Mouse (Mus musculus): ENCODE measurements at regions not wholly inside any gene's neighbourhood (a gene's known extent, or its start where the extent isn't known, plus 50 kb on each side); places are given as distances from the start of the nearest gene placed in this dataset.

GRCm38 (mm10) chr8:89185314-89185713 lies 141.4 kb upstream of the Sall1 start:
- DNase-seq (ENCODE audit: low spot score), result no peak

- DNase-seq (ENCODE audit: low spot score), result no peak
Observed at GRCm38 (mm10) chr8:89175631-89176030, 131.7 kb upstream of the Sall1 start.

DNA sequence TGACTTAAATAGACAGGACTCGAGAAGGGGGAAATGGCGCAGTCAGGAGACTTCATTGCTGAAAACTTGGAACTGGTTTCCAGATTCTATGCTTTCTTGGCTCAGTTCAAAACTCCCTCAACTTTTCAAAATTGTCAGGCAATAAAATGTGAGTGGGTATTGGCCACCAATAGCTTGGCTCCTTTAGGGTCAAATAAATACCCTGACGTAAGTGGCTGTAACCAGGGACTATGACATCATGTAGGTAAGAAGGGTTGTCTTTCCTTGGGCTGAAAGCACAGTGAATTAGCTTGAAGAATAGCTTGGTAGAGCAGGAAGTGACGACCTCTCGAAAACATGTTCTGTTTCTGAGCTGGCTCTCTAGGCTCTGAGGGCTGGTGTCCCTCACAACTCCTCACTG lies 127.6 kb upstream of the Sall1 start:
- no peak for DNase-seq (ENCODE audit: low spot score)

DNA sequence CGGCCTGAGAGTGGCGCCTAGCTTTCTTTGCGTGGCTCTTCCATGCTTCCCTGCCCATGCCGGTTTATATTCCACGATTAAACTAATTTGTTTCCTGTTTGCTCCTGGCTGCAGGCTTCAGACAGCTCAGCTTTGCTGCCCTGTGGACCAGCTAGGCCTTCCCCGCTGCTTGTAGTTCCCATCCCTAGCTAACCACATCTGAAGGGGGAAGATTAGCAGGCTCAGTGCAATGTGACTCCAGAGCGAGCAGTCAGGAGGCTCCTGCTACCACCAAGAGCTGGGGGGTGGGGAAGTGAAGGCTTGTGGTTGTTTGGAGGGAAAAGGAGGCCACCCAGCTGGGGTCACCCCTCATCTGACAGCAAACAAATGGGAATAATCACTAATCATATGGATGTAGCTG lies 125.5 kb upstream of the Sall1 start:
- DNase-seq (ENCODE audit: low spot score), result peak; percentile 39

DNA sequence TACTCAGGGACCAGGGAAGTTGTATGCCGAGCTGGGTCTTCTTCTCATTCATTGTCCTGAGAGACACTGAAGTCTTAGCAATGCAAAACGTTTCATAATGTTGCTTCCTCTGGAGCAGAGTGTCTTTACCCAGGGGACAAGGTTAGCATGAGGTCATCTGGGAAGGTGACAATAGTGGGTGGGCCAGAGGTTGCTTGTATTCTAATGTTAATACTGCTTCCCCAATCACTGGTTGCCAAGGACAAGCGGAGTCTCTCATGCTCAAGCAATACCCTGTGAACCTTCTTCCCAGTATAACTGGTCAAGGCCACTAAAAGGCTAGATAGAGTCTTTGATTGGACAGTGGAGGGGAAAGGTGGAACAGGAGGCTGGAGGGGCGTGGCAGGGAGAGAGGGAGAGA lies 123.1 kb upstream of the Sall1 start:
- no peak for DNase-seq (ENCODE audit: low spot score)

DNA sequence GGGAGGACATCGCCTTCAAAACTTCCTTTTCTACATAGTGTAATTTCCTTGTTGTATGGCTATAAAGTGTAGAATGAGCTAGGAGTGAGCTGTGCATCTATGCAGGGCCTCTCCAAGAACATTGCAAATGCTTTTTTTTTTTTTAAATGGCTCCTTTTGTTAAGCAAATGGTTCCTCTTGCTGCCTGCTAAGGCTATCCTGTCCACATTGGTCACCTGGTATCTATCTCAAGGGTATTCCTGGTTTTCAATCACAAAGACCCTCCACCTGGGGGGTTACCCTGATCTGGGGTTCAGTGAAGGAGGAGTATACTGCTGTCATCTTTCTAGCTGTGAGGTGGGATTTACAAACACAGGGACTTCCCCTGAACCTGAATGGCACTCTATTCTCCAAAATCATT lies 112.9 kb upstream of the Sall1 start:
- DNase-seq (ENCODE audit: low spot score), result no peak

DNA sequence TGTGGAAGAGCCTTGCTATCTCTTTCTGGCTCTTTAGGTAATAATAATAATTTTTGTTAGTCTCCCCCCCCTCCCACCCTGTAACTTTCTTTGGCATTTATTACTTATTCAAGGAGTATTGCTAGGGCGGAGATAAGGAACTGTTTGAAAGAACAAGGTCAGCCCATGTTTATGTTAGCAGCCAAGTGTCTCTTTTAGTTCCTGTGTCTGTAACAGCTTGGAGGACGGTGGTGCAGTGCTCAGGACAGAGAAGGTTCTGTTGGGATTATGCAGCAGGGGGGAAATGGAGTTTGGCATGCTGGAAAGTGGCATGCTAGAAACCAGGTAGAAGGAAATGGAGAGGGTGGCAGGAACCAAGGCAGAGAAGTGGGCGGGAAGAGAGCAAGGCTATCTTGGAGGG lies 109.6 kb upstream of the Sall1 start:
- DNase-seq (ENCODE audit: low spot score), result no peak

- peak; percentile 38 for DNase-seq (ENCODE audit: low spot score)
Observed at GRCm38 (mm10) chr8:89152867-89153595, 109.1 kb upstream of the Sall1 start.

DNA sequence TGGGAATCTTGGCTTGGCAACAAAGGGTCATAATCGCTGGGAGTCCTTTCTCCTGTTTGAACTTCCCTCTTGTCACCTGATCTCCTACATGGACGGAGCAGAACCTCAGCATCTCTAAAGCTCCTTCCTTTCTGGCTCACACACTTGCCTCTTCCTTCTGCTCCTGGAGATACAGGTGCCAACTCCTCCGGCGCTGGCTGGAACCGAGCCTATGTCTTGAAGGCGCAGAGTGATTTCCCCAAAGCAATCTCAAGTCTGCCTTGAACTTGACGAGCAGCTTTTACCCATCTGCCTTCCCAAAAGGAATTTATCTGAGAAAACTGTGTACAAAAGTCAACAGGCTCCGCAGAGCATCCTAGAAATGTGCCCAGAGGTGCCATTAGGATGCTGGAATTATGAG lies 108.4 kb upstream of the Sall1 start:
- DNase-seq (ENCODE audit: low spot score), result no peak

DNA sequence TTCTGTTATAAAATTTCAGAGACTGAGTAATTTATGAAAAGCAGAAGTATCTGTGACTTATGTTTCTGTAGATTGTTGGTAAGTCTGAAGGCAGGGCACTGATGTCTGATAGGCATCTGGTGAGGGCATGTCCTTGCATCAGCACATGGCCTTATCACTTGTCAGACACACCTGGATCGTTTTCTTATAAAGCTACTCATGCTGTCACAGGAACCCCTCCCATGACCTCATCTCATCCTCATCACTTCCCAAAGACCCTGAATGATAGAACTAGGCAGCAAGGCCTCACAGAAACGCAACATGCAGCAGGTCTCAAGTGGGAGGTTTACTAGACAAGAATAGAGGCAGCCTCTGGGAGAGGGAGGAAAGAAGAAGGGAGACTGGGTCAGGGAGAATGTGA lies 107.0 kb upstream of the Sall1 start:
- no peak for DNase-seq (ENCODE audit: low spot score)

GRCm38 (mm10) chr8:89141529-89142235 lies 97.7 kb upstream of the Sall1 start:
- DNase-seq (ENCODE audit: low spot score), result peak; percentile 27

DNA sequence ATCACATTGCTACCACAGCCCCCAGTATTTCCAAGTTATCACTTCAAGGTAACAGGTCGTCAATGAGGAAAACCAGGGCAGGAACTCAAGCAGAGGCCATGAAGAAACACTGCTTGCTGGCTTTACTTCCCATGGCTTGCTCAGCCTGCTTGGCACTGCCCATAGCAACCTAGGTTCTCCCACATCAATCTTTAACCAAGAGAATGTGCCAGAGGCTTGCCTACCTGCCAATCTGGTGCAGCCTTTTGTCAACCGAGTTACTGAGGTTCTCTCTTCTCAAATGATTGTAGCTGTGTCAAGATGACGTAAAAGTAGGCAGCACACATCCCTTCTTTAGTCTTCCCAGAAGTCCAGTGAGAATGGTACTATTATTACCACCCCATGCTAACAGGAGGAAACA lies 95.9 kb upstream of the Sall1 start:
- DNase-seq (ENCODE audit: low spot score), result no peak

GRCm38 (mm10) chr8:89138416-89139125 lies 94.6 kb upstream of the Sall1 start:
- DNase-seq (ENCODE audit: low spot score), result no peak

DNA sequence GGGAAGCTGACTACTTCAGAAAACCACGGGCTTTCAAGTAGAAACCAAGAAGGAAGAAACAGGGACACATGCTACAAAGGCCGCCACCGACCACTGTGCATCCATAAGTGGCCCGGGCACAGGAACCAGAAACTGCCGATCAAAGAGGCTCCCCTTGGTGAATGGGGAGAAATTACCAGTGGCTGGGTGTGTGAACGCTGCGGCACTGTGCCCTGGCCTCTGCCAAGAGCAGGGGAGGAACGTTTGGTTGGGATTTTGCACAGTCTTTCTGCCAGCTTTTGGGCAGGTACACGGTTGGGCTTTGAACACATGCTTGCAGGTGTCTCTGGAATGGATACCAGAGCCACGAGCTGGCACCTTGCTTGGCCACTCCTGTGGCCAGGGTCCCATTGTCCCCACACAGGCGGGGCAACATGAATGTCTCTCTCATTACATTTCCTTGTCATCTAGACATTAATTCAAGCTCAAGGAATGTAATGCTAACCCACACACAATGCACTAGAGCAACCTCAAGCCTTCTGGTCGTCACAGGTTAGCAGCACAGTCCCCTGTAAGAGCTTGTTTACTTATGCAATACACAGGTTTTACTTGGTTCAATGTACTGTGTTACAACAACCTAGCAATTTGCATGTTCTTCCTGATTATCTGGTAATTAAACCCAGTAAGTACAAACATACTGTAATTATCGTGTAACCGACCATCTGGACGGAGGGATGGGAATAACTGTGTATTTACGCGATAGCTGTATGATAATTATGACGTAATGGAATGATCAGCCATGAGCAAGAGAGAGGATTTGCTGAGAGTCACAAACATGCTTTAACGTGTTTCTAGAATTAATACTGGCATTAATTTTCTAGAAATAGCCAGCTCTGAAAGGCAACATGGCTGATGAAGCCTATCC lies 90.9 kb upstream of the Sall1 start:
- DNase-seq (ENCODE audit: low spot score), result no peak

DNA sequence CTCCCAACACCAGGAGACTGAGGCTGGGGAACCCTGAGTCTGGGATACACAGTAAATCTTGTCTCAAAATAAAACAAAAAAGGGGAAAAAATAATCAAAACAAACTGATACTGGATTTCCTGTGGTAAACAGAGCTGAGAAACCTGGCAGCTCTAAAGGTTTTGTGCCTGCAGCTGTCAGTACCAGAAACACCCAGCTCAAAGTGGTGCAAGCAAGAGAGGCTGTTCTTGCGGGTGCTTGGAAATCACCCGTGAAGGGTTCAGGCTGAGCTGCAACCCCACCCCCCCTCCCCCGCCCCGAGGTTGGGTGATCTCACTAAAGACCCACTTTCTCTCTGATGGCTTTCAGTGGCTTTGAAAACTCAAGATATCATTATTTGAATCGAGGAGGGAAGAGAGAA lies 90.1 kb upstream of the Sall1 start:
- DNase-seq (ENCODE audit: low spot score), result no peak

DNA sequence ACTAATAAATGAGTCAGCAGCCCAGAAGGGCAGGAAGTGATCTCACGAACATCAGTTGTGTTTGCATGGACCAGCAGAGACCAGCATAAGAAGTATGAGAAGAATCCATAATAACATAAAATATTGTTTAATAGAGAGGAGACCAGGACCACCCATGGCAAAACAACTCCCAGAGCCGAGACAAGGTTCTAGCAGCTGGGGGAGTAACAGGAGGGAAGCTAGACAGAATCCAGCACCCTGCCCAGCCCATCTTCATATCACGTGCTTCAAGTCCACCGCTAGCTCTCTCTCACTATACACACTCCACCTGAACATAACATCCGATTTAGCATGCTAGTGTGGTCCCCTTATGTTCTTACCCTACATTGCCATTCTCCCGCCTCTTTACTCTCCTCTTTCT lies 77.1 kb upstream of the Sall1 start:
- DNase-seq (ENCODE audit: low spot score), result no peak

- no peak for DNase-seq (ENCODE audit: low spot score)
Observed at GRCm38 (mm10) chr8:89107895-89108660, 64.1 kb upstream of the Sall1 start.

DNA sequence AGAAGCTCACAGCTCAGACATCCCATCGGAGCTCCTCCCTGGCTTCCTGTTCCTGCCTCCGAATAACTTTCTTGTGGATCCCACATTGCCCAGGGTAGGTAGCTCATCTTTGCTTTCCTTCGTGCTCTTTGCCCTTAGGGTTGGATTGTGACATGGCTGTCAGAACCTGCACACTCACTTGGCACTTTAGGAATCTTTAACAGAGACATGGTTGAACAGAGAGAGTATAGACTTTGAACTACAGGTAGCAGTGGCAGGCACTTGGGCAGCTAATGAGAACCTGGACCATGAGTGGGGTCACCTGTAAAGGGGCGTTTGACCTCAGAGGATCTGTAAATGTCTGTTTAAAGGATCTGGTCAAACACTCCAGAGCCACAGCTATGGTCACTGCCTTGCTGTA lies 62.4 kb upstream of the Sall1 start:
- no peak for DNase-seq (ENCODE audit: low spot score)

DNA sequence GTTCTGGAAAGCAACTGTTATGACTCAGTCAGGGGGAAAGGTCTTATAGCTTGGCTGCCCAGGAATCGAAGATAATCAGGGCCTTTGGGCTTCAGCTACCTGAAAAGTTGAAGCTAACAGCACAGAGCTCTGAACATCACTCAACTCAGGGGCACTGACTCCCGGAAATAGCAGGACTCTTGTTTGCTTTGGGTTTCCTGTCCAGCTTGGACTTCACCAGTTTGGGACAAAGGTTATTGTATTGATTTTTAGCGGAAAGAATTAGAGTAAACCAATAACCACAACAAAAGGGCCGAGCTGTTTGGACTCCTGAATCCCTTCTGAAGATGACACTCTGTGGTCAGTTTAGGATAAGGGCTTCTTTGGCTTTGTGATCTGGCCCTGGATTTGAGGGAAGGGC lies 53.4 kb upstream of the Sall1 start:
- DNase-seq (ENCODE audit: low spot score), result no peak

All from retina, embryonic 14.5 days (tissue).